Mouse (Mus musculus): Measurements from ENCODE around the gene St7. TPM values are rescaled to one million over a fixed set of nuclear protein-coding genes. Genes with fewer than 3 reads are reported as not detected.

The St7 gene
- total and polyA plus RNA-seq, 2 experiments from 2014 or later: 17.7 to 38.5 TPM

DNA sequence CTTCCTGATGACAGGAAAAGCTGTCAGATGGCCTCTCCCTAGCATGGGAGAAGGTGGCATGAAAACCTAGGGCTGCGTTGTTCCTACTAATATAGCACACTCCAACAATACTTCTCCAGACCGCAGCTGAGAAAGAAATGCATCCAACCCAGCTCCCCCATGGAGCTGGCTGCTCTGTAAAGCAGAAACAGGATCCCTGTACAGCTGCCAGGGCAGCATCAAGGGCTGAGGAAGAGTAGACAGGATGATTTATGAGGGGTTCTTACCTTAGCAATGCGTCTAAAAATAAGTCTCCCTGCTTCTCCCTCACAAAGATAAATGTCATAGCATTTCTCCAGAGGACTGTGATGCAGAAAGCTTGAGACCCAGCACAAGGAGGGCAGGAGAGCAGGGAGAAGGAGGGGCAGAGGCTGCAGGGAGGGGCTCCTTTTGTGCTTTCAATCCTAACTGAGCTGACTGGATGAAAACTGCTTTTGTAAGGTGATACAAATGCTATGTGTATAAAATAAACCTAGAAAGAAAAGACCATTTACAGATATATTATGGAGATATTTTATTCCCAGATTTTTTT is 124.2 kb downstream of the St7 start:
- peaks cover 19% of the 10 kb centered on the region for H3K4me1 ChIP-seq (ENCODE audit: control insufficient read depth, insufficient read depth)
- no peak overlapping the region for H3K4me3 ChIP-seq (ENCODE audit: low read depth, low read length)
- no peak for TF ChIP-seq EP300 (IDR thresholded peaks at IDR 0.05; ENCODE audit: low read depth)
- TF ChIP-seq CTCF (IDR thresholded peaks at IDR 0.05; ENCODE audit: low read depth): no peak
- no peak overlapping the region for H3K27ac ChIP-seq (ENCODE audit: low read depth)
- H3K36me3 ChIP-seq (replicated peaks; ENCODE audit: control insufficient read depth, insufficient read depth, low read length): 0 out of 2 replicates have a peak, but pooled peaks cover 10% of the 10 kb centered on the region
- DNase-seq (ENCODE audit: low spot score) (no peak), ATAC-seq (ENCODE audit: insufficient read depth, low read depth) (no peak)
- no peaks in the 10 kb centered on the region for H3K27me3 ChIP-seq (ENCODE audit: control insufficient read depth, insufficient read depth, low read length)
- H3K9ac ChIP-seq (replicated peaks; ENCODE audit: low read depth, low read length): no peak overlapping the region
- 8% methylated on average over 3 of the region's 3 CpGs for WGBS
- no peak overlapping the region for H3K4me2 ChIP-seq (ENCODE audit: low read depth, low read length)
- H3K9me3 ChIP-seq (replicated peaks; ENCODE audit: control insufficient read depth, low read length): no peaks in the 10 kb centered on the region

DNA sequence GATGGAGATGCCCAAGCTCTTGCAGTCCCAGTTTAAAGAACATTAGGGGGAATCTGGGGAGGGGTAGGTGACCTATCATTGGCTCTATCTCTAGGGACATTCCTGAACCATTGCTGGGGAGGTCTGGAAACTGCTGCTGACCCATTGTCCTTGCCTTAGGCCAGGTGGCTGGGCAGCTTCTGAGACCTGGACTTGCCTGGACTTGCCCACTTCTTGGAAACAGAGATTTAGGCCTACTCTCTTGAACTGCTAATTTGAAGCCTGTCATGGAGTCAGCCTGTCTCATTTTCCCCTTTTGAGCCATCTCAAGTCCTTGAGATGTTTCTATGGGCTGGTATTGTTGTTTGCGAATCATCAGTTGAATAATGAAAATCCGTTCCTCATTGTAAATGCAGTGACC is 130.9 kb downstream of the St7 start:
- Histone ChIP-seq H3K27ac (ENCODE audit: low read depth) (no peak overlapping the region), H3K27me3 (ENCODE audit: control insufficient read depth, insufficient read depth, low read length) (no peaks in the 10 kb centered on the region), H3K36me3 (replicated peaks; ENCODE audit: control insufficient read depth, insufficient read depth, low read length) (0 out of 2 replicates have a peak, but pooled peaks cover 11% of the 10 kb centered on the region), H3K9ac (replicated peaks; ENCODE audit: low read depth, low read length) (no peak overlapping the region), H3K4me2 (ENCODE audit: low read depth, low read length) (no peak overlapping the region), H3K4me3 (ENCODE audit: low read depth, low read length) (no peak overlapping the region), H3K4me1 (ENCODE audit: control insufficient read depth, insufficient read depth) (peaks cover 9% of the 10 kb centered on the region; the same call in 1 of the 2 replicates), H3K9me3 (replicated peaks; ENCODE audit: control insufficient read depth, low read length) (no peaks in the 10 kb centered on the region)
- ATAC-seq (ENCODE audit: insufficient read depth, low read depth): no peak
- DNase-seq (ENCODE audit: low spot score): no peak
- no peak for TF ChIP-seq CTCF (IDR thresholded peaks at IDR 0.05; ENCODE audit: low read depth)
- no peak for TF ChIP-seq EP300 (IDR thresholded peaks at IDR 0.05; ENCODE audit: low read depth)
- 97% methylated on average over 2 of the region's 2 CpGs for WGBS

DNA sequence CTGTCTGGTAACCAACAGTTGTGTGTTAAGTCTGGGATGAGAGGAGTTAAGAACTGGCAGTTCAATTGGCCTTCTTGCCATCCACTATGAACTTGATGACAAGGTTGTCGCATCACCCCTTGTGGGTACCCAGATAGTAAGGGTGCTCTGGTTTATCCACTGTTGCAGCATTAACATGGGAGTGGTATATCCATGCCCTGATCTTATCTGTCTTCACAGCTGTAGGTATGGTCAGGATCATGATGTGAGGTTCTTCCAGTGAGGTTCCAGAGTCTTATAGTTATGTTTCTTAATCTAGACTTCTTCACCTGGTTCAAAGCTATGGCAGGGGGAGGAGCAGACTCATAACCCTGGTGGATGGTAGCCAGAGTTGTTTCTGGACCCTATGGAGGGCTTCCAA is 132.0 kb downstream of the St7 start:
- Histone ChIP-seq H3K9ac (replicated peaks; ENCODE audit: low read depth, low read length) (no peak overlapping the region), H3K27ac (ENCODE audit: low read depth) (no peak overlapping the region), H3K4me3 (ENCODE audit: low read depth, low read length) (no peak overlapping the region), H3K9me3 (replicated peaks; ENCODE audit: control insufficient read depth, low read length) (no peaks in the 10 kb centered on the region), H3K36me3 (replicated peaks; ENCODE audit: control insufficient read depth, insufficient read depth, low read length) (0 out of 2 replicates have a peak, but pooled peaks cover 11% of the 10 kb centered on the region), H3K4me2 (ENCODE audit: low read depth, low read length) (no peak overlapping the region), H3K4me1 (ENCODE audit: control insufficient read depth, insufficient read depth) (peaks cover 9% of the 10 kb centered on the region; the same call in 1 of the 2 replicates), H3K27me3 (ENCODE audit: control insufficient read depth, insufficient read depth, low read length) (no peaks in the 10 kb centered on the region)
- WGBS: 85% methylated on average over 1 of the region's 1 CpGs
- no peak for ATAC-seq (ENCODE audit: insufficient read depth, low read depth)
- DNase-seq (ENCODE audit: low spot score): no peak
- no peak for TF ChIP-seq EP300 (IDR thresholded peaks at IDR 0.05; ENCODE audit: low read depth)

DNA sequence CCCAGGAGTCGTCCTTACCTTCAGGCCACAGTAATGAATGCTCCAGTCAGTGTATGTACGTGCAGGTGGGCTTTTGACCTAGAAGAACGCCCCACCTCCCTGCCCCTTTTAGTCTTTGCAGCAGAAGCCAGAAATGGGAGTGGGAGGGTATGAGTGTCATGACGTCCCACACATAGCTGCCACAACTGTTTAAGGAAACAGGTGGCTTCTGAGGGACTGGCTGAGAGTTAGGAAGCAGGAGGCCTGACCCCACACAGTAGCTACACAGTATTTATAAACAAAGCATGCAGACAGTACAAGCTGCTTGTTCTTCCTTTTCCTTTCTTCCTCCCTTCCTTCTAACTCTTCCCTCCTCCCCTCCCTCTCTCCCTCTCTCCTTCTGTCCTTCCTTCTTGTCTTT is 135.6 kb downstream of the St7 start:
- Histone ChIP-seq H3K4me2 (ENCODE audit: low read depth, low read length) (no peak overlapping the region), H3K27ac (ENCODE audit: low read depth) (0 out of 2 replicates have a peak overlapping the region, but pooled peaks have one; percentile 5), H3K27me3 (ENCODE audit: control insufficient read depth, insufficient read depth, low read length) (no peaks in the 10 kb centered on the region), H3K9me3 (replicated peaks; ENCODE audit: control insufficient read depth, low read length) (0 out of 2 replicates have a peak, but pooled peaks cover 6% of the 10 kb centered on the region), H3K9ac (replicated peaks; ENCODE audit: low read depth, low read length) (no peak overlapping the region), H3K36me3 (replicated peaks; ENCODE audit: control insufficient read depth, insufficient read depth, low read length) (peaks cover 9% of the 10 kb centered on the region; the same call in 1 of the 2 replicates), H3K4me1 (ENCODE audit: control insufficient read depth, insufficient read depth) (peaks cover 5% of the 10 kb centered on the region; the same call in 1 of the 2 replicates), H3K4me3 (ENCODE audit: low read depth, low read length) (no peak overlapping the region)
- ATAC-seq (ENCODE audit: insufficient read depth, low read depth): no peak
- no peak for DNase-seq (ENCODE audit: low spot score)
- TF ChIP-seq EP300 (IDR thresholded peaks at IDR 0.05; ENCODE audit: low read depth): no peak
- TF ChIP-seq CTCF (IDR thresholded peaks at IDR 0.05; ENCODE audit: low read depth): no peak
- 57% methylated on average over 4 of the region's 4 CpGs for WGBS

DNA sequence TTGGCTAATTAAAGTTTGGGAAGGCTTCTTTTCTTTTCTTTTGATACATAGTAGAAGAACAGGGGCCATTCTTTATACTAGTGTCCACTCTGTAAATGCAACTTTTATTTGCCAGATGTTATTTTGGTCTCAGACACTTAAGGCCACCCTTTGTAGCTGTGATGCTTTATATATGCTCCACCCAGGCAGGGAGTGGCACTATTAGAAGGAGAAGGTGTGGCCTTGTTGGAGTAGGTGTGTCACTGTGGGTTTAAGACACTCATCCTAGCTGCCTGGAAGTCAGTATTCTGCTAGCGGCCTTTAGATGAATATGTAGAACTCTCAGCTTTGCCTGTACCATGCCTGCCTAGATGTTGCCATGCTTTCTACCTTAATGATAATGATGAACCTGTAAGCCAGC is 137.2 kb downstream of the St7 start:
- Histone ChIP-seq H3K36me3 (replicated peaks; ENCODE audit: control insufficient read depth, insufficient read depth, low read length) (peaks cover 10% of the 10 kb centered on the region; the same call in 1 of the 2 replicates), H3K27me3 (ENCODE audit: control insufficient read depth, insufficient read depth, low read length) (no peaks in the 10 kb centered on the region), H3K9ac (replicated peaks; ENCODE audit: low read depth, low read length) (no peak overlapping the region), H3K9me3 (replicated peaks; ENCODE audit: control insufficient read depth, low read length) (0 out of 2 replicates have a peak, but pooled peaks cover 6% of the 10 kb centered on the region), H3K4me2 (ENCODE audit: low read depth, low read length) (no peak overlapping the region), H3K4me1 (ENCODE audit: control insufficient read depth, insufficient read depth) (peaks cover 5% of the 10 kb centered on the region; the same call in 1 of the 2 replicates), H3K27ac (ENCODE audit: low read depth) (no peak overlapping the region), H3K4me3 (ENCODE audit: low read depth, low read length) (no peak overlapping the region)
- DNase-seq (ENCODE audit: low spot score) (no peak), ATAC-seq (ENCODE audit: insufficient read depth, low read depth) (no peak)
- no peak for TF ChIP-seq CTCF (IDR thresholded peaks at IDR 0.05; ENCODE audit: low read depth)
- no peak for TF ChIP-seq EP300 (IDR thresholded peaks at IDR 0.05; ENCODE audit: low read depth)
- WGBS: 100% methylated on average over 1 of the region's 1 CpGs

DNA sequence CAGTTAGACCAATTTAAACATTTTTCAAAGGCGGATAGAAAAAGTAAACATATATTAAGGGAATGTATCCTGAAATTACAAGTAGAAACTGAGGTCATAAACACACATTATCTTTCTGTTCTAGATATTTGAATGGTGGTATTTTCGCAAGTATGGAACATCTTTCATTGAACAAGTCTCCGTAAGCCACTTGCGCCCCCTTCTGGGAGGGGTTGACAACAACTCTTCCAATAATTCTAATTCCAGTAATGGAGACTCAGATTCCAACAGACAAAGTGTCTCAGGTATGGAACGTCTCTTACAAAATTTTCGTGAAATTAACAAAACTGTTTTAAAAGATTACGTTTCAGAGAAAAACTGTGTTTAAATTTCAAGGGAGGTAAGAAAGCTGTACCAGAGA is 141.8 kb downstream of the St7 start:
- peak; percentile 81 for TF ChIP-seq CTCF (IDR thresholded peaks at IDR 0.05; ENCODE audit: low read depth)
- TF ChIP-seq EP300 (IDR thresholded peaks at IDR 0.05; ENCODE audit: low read depth): no peak
- DNase-seq (ENCODE audit: low spot score) (peak; percentile 63), ATAC-seq (ENCODE audit: insufficient read depth, low read depth) (no peak)
- WGBS: 36% methylated on average over 7 of the region's 7 CpGs
- Histone ChIP-seq H3K27me3 (ENCODE audit: control insufficient read depth, insufficient read depth, low read length) (no peaks in the 10 kb centered on the region), H3K36me3 (replicated peaks; ENCODE audit: control insufficient read depth, insufficient read depth, low read length) (peaks cover 17% of the 10 kb centered on the region; the same call in 1 of the 2 replicates), H3K4me3 (ENCODE audit: low read depth, low read length) (no peak overlapping the region), H3K4me2 (ENCODE audit: low read depth, low read length) (no peak overlapping the region), H3K4me1 (ENCODE audit: control insufficient read depth, insufficient read depth) (no peaks in the 10 kb centered on the region), H3K9me3 (replicated peaks; ENCODE audit: control insufficient read depth, low read length) (0 out of 2 replicates have a peak, but pooled peaks cover 6% of the 10 kb centered on the region), H3K9ac (replicated peaks; ENCODE audit: low read depth, low read length) (no peak overlapping the region), H3K27ac (ENCODE audit: low read depth) (no peak overlapping the region)

Data from heart, postnatal 0 days (tissue).